Mouse (Mus musculus): ENCODE measurements around the gene Kcnn1.

DNA sequence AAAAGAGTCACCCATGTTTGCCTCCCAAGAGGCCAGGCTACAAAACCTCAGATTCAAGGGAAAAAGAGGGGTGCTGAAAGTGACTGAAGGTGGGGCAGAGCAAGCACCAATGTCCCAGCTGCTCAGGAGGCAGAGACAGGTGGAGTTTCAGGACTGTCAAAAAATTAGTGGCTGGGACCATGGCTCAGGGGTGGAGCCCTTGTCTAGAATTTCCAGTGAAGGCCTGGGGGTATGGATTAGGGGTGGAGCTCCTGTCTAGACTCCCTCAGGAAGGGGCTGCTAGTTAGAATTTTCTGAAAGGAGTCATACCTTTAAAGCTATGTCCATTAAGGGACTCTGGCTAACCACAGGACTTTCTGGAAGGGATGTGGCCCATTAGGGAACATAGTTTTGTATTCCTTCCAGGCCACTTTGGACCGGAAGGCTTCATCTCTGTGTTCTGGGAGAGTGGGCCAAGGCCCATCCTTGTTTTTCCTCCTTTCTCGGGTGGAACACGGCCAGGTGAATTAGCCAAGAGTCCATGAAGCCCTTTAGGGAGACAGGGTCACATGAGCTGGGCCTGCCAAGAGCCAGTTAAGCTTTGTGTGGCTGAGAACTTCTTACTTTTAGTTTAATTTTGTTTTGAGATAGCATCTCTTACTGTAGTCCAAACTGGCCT, 13.6 kb downstream of the Kcnn1 start:
- TF ChIP-seq CTCF (IDR thresholded peaks at IDR 0.05; ENCODE audit: low read depth, low read length) (no peak), POLR2A (IDR thresholded peaks at IDR 0.05; ENCODE audit: borderline replicate concordance, low read depth, low read length) (no peak)
